Mouse (Mus musculus): Measurements from ENCODE around the gene Mrpl55. TPM values are rescaled to one million over a fixed set of nuclear protein-coding genes. Genes with fewer than 3 reads are reported as not detected.

The Mrpl55 gene
- polyA plus RNA-seq, 1 experiment from 2014 or later: 90.5 TPM

GRCm38 (mm10) chr11:59221604-59222003, 19.3 kb downstream of the Mrpl55 start:
- Histone ChIP-seq H3K9ac (no peak overlapping the region), H3K4me1 (peaks cover 38% of the 10 kb centered on the region), H3K4me3 (no peak overlapping the region), H3K36me3 (peaks cover 53% of the 10 kb centered on the region), H3K9me3 (no peaks in the 10 kb centered on the region), H3K27ac (no peak overlapping the region), H3K27me3 (no peaks in the 10 kb centered on the region), H3K4me2 (replicated peaks) (no peak overlapping the region)
- ATAC-seq (ENCODE audit: low FRiP score, low read depth): no peak

GRCm38 (mm10) chr11:59222306-59222705, 20.0 kb downstream of the Mrpl55 start:
- 80% methylated on average over 4 of the region's 4 CpGs for WGBS
- Histone ChIP-seq H3K27me3 (no peaks in the 10 kb centered on the region), H3K4me2 (replicated peaks) (no peak overlapping the region), H3K4me3 (no peak overlapping the region), H3K36me3 (peaks cover 48% of the 10 kb centered on the region), H3K9ac (no peak overlapping the region), H3K9me3 (no peaks in the 10 kb centered on the region), H3K27ac (no peak overlapping the region), H3K4me1 (peaks cover 41% of the 10 kb centered on the region)
- no peak for ATAC-seq (ENCODE audit: low FRiP score, low read depth)

GRCm38 (mm10) chr11:59224025-59224424, 21.7 kb downstream of the Mrpl55 start:
- WGBS: 94% methylated on average over 3 of the region's 3 CpGs
- Histone ChIP-seq H3K4me2 (replicated peaks) (0 out of 2 replicates have a peak overlapping the region, but pooled peaks have one; percentile 5), H3K9ac (no peak overlapping the region), H3K27ac (no peak overlapping the region), H3K9me3 (no peaks in the 10 kb centered on the region), H3K27me3 (no peaks in the 10 kb centered on the region), H3K4me1 (peaks cover 46% of the 10 kb centered on the region), H3K36me3 (peaks cover 33% of the 10 kb centered on the region), H3K4me3 (no peak overlapping the region)
- ATAC-seq (ENCODE audit: low FRiP score, low read depth): no peak

GRCm38 (mm10) chr11:59224470-59224869, 22.2 kb downstream of the Mrpl55 start:
- Histone ChIP-seq H3K27ac (no peak overlapping the region), H3K9ac (no peak overlapping the region), H3K9me3 (no peaks in the 10 kb centered on the region), H3K4me1 (peaks cover 46% of the 10 kb centered on the region), H3K27me3 (no peaks in the 10 kb centered on the region), H3K36me3 (peaks cover 29% of the 10 kb centered on the region), H3K4me3 (no peak overlapping the region), H3K4me2 (replicated peaks) (0 out of 2 replicates have a peak overlapping the region, but pooled peaks have one; percentile 5)
- WGBS: 74% methylated on average over 2 of the region's 2 CpGs
- ATAC-seq (ENCODE audit: low FRiP score, low read depth): no peak

DNA sequence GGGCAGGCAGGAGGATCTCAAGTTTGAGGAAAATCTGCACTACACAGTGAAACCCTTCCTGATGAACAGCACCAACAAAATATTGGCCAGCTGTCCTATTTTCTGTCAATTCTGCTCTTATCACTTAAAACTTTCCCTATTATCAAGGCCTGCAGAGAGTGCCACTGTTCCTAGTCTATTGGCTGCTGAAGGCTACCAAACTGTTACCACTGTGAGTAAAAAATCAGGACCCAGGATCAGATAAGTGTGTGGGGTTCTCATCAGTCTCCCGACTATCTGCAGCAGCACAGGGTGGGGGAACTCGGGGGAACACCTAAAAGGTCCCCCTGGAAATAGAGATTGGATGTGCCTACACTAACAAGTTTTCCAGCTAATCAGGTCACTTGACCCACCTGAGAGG, 22.9 kb downstream of the Mrpl55 start:
- peak overlapping the region; percentile 45 for H3K9ac ChIP-seq
- no peak for ATAC-seq (ENCODE audit: low FRiP score, low read depth)
- peaks cover 46% of the 10 kb centered on the region for H3K4me1 ChIP-seq
- H3K27me3 ChIP-seq: no peaks in the 10 kb centered on the region
- peak overlapping the region; percentile 94 for H3K4me2 ChIP-seq (replicated peaks)
- peak overlapping the region; percentile 100 for H3K4me3 ChIP-seq
- H3K27ac ChIP-seq: no peak overlapping the region
- WGBS: 78% methylated on average over 2 of the region's 2 CpGs
- H3K36me3 ChIP-seq: peaks cover 24% of the 10 kb centered on the region
- H3K9me3 ChIP-seq: no peaks in the 10 kb centered on the region

DNA sequence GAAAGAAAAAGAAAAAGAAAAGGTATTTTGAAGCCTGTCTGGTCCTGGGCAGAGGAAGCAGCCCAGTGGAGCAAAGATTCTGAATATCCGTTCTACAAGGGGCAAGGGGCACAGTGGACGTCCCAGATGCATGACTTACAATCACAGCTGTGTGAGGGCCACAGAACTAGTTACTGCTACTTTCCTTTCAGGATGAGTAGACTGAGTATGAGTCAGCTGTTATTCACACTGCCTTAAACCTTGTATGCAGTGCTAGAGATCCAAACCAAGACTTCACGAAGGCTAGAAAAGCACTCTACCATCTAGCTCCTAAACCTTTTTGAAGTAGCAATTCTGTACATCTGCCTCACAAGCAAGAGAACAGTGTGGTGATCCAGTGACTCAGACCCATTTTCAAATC, 24.0 kb downstream of the Mrpl55 start:
- peak overlapping the region; percentile 100 for H3K9ac ChIP-seq
- H3K4me2 ChIP-seq (replicated peaks): peak overlapping the region; percentile 94
- peaks cover 46% of the 10 kb centered on the region for H3K4me1 ChIP-seq
- H3K9me3 ChIP-seq: no peaks in the 10 kb centered on the region
- no peak overlapping the region for H3K27ac ChIP-seq
- ATAC-seq (ENCODE audit: low FRiP score, low read depth): no peak
- 56% methylated on average over 3 of the region's 3 CpGs for WGBS
- peak overlapping the region; percentile 100 for H3K4me3 ChIP-seq
- no peaks in the 10 kb centered on the region for H3K27me3 ChIP-seq
- peaks cover 16% of the 10 kb centered on the region for H3K36me3 ChIP-seq

GRCm38 (mm10) chr11:59226787-59227603, 24.7 kb downstream of the Mrpl55 start:
- ATAC-seq (ENCODE audit: low FRiP score, low read depth): no peak
- Histone ChIP-seq H3K4me3 (peak overlapping the region; percentile 100), H3K36me3 (peaks cover 16% of the 10 kb centered on the region), H3K4me1 (peaks cover 43% of the 10 kb centered on the region), H3K9me3 (no peaks in the 10 kb centered on the region), H3K9ac (peak overlapping the region; percentile 100), H3K27me3 (no peaks in the 10 kb centered on the region), H3K27ac (peak overlapping the region; percentile 96; the same call in 1 of the 2 replicates), H3K4me2 (replicated peaks) (peak overlapping the region; percentile 94)
- 3% methylated on average over 21 of the region's 21 CpGs for WGBS

- Histone ChIP-seq H3K9me3 (no peaks in the 10 kb centered on the region), H3K27me3 (no peaks in the 10 kb centered on the region), H3K4me2 (replicated peaks) (peak overlapping the region; percentile 94), H3K4me3 (peak overlapping the region; percentile 100), H3K4me1 (peaks cover 43% of the 10 kb centered on the region), H3K27ac (peak overlapping the region; percentile 96), H3K36me3 (peaks cover 15% of the 10 kb centered on the region), H3K9ac (peak overlapping the region; percentile 100)
- peak; percentile 85 for ATAC-seq (ENCODE audit: low FRiP score, low read depth)
- WGBS: 1% methylated on average over 34 of the region's 51 CpGs
Measured at GRCm38 (mm10) chr11:59227604-59228121, 25.4 kb downstream of the Mrpl55 start.

- Histone ChIP-seq H3K27me3 (no peaks in the 10 kb centered on the region), H3K36me3 (peaks cover 8% of the 10 kb centered on the region), H3K4me3 (peak within 1 kb of the TSS; percentile 100), H3K9me3 (no peaks in the 10 kb centered on the region), H3K4me2 (replicated peaks) (peak within 1 kb of the TSS; percentile 94), H3K27ac (peak within 1 kb of the TSS; percentile 96), H3K4me1 (peaks cover 41% of the 10 kb centered on the region), H3K9ac (peak within 1 kb of the TSS; percentile 100)
- WGBS: 5% methylated on average over 59 of the region's 59 CpGs
- peak; percentile 95 for ATAC-seq (ENCODE audit: low FRiP score, low read depth)
Measured at GRCm38 (mm10) chr11:59228122-59228953, 26.1 kb downstream of the Mrpl55 start, which contains the start of gene Arf1. TSS of gene Arf1 (minus strand) at chr11:59228270.

- WGBS: 11% methylated on average over 7 of the region's 7 CpGs
- ATAC-seq (ENCODE audit: low FRiP score, low read depth): no peak
- H3K4me2 ChIP-seq (replicated peaks): no peak overlapping the region
Measured at GRCm38 (mm10) chr11:59230144-59230760, 28.0 kb downstream of the Mrpl55 start.

GRCm38 (mm10) chr11:59232797-59233196, 30.5 kb downstream of the Mrpl55 start:
- Histone ChIP-seq H3K9ac (no peak overlapping the region), H3K27ac (no peak overlapping the region), H3K27me3 (0 out of 2 replicates have a peak, but pooled peaks cover 3% of the 10 kb centered on the region), H3K9me3 (no peaks in the 10 kb centered on the region), H3K4me1 (peaks cover 8% of the 10 kb centered on the region), H3K4me3 (no peak overlapping the region), H3K36me3 (no peaks in the 10 kb centered on the region), H3K4me2 (replicated peaks) (no peak overlapping the region)
- ATAC-seq (ENCODE audit: low FRiP score, low read depth): no peak
- 43% methylated on average over 2 of the region's 2 CpGs for WGBS

More at GRCm38 (mm10) chr11:59230144-59230760, 28.0 kb downstream of the Mrpl55 start:
- Histone ChIP-seq H3K9me3 (no peaks in the 10 kb centered on the region), H3K27me3 (0 out of 2 replicates have a peak, but pooled peaks cover 3% of the 10 kb centered on the region), H3K27ac (no peak overlapping the region), H3K4me3 (no peak overlapping the region), H3K4me1 (peaks cover 21% of the 10 kb centered on the region), H3K9ac (no peak overlapping the region), H3K36me3 (no peaks in the 10 kb centered on the region)

Data from limb, embryonic 13.5 days (tissue).